12 mouse cellular contexts compared by ENCODE assay signal in the genomic region with DNA sequence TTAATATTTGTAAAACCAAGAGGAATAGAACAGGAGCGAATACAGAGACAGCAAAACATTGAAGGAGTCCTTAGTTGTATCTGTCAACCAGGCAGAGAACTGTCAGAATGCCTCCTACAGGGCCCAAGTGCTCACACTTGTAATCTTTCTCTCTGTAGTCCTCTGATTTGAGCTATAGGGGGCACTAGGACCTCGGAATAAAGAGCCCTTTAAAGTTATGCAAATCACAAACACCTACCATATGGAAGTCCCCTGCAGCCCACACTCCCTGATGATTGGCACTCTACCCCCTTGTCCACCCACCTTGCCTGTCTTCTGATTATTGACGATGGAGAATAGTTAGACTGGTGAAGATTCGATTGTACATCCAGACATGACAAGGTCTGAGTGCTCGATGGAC.
DNase-seq lines count a peak whose midpoint lies in the region; ATAC-seq lines count a peak whose summit lies in the region.
"Had no signal": no experiment of that assay in that cellular context is flagged by ENCODE, and none has a peak within 500 bp of the region (broad histone marks: within the 10 kb centered on the region; RNA-seq: fewer than 3 reads in every experiment).

No protein-coding gene starts in this region.

- no peak overlapping the region for H3K9ac ChIP-seq in hindbrain, embryonic 12.5 days
- H3K9ac ChIP-seq in neural tube, embryonic 14.5 days (replicated peaks; ENCODE audit: low read depth, low read length) = no peak overlapping the region
- no peak overlapping the region for H3K9ac ChIP-seq in neural tube, embryonic 15.5 days (replicated peaks)

- no peaks in the 10 kb centered on the region for H3K9me3 ChIP-seq in hindbrain, embryonic 12.5 days (replicated peaks)
- no peaks in the 10 kb centered on the region for H3K9me3 ChIP-seq in hindbrain, embryonic 10.5 days
- H3K9me3 ChIP-seq in neural tube, embryonic 14.5 days (ENCODE audit: control insufficient read depth, low read length) = no peaks in the 10 kb centered on the region
- H3K9me3 ChIP-seq in neural tube, embryonic 15.5 days (replicated peaks) = no peaks in the 10 kb centered on the region
- H3K9me3 ChIP-seq: limb, embryonic 10.5 days had no signal

- H3K4me3 ChIP-seq in hindbrain, embryonic 12.5 days = no peak overlapping the region
- no peak overlapping the region for H3K4me3 ChIP-seq in hindbrain, embryonic 10.5 days
- no peak overlapping the region for H3K4me3 ChIP-seq in neural tube, embryonic 14.5 days (ENCODE audit: low read depth, low read length)
- no peak overlapping the region for H3K4me3 ChIP-seq in neural tube, embryonic 15.5 days (replicated peaks)
- H3K4me3 ChIP-seq: limb, embryonic 10.5 days had no signal

- 66% methylated on average over 5 of the region's 5 CpGs for WGBS in hindbrain, embryonic 12.5 days
- 69% methylated on average over 5 of the region's 5 CpGs for WGBS in hindbrain, embryonic 10.5 days
- 70% methylated on average over 5 of the region's 5 CpGs for WGBS in neural tube, embryonic 14.5 days
- 59% methylated on average over 5 of the region's 5 CpGs for WGBS in neural tube, embryonic 15.5 days

- DNase-seq in hindbrain, embryonic 10.5 days (ENCODE audit: low spot score) = no peak
- DNase-seq in embryo, embryonic 10.5 days (ENCODE audit: low spot score) = peak; percentile 50
- no peak for DNase-seq in thymus, postnatal 4 days
- no peak for DNase-seq in spleen, postnatal 10 days (ENCODE audit: low spot score in 2 of 2)
- DNase-seq: gastrocnemius, postnatal 25 days; heart, postnatal 14 days; kidney, adult 9 months; right cerebral cortex, postnatal 4 days had no signal

- no peaks in the 10 kb centered on the region for H3K4me1 ChIP-seq in hindbrain, embryonic 12.5 days
- no peaks in the 10 kb centered on the region for H3K4me1 ChIP-seq in hindbrain, embryonic 10.5 days (replicated peaks)
- H3K4me1 ChIP-seq in neural tube, embryonic 14.5 days (ENCODE audit: control insufficient read depth, insufficient read depth, low read length) = no peaks in the 10 kb centered on the region
- no peaks in the 10 kb centered on the region for H3K4me1 ChIP-seq in neural tube, embryonic 15.5 days
- H3K4me1 ChIP-seq: limb, embryonic 10.5 days had no signal

- H3K27me3 ChIP-seq in hindbrain, embryonic 12.5 days = peaks cover 13% of the 10 kb centered on the region; the same call in 1 of the 2 replicates
- peaks cover 37% of the 10 kb centered on the region for H3K27me3 ChIP-seq in hindbrain, embryonic 10.5 days (ENCODE audit: insufficient read depth, poor library complexity, severe bottlenecking)
- no peaks in the 10 kb centered on the region for H3K27me3 ChIP-seq in neural tube, embryonic 14.5 days (ENCODE audit: control insufficient read depth, insufficient read depth, low read length)
- no peaks in the 10 kb centered on the region for H3K27me3 ChIP-seq in neural tube, embryonic 15.5 days (replicated peaks)

- 0 out of 2 replicates have a peak, but pooled peaks have one; percentile 35 for ATAC-seq in hindbrain, embryonic 12.5 days (ENCODE audit: low FRiP score)
- ATAC-seq in neural tube, embryonic 14.5 days (ENCODE audit: low read depth) = 0 out of 2 replicates have a peak, but pooled peaks have one; percentile 46
- ATAC-seq in neural tube, embryonic 15.5 days (ENCODE audit: low FRiP score) = no peak

- no peak overlapping the region for H3K27ac ChIP-seq in hindbrain, embryonic 12.5 days
- no peak overlapping the region for H3K27ac ChIP-seq in hindbrain, embryonic 10.5 days
- H3K27ac ChIP-seq in neural tube, embryonic 14.5 days (ENCODE audit: low read depth, low read length) = no peak overlapping the region
- H3K27ac ChIP-seq in neural tube, embryonic 15.5 days (replicated peaks) = no peak overlapping the region
- H3K27ac ChIP-seq: limb, embryonic 10.5 days had no signal

- no peaks in the 10 kb centered on the region for H3K36me3 ChIP-seq in hindbrain, embryonic 12.5 days
- no peaks in the 10 kb centered on the region for H3K36me3 ChIP-seq in hindbrain, embryonic 10.5 days
- no peaks in the 10 kb centered on the region for H3K36me3 ChIP-seq in neural tube, embryonic 14.5 days (ENCODE audit: control insufficient read depth, insufficient read depth, low read length)
- no peaks in the 10 kb centered on the region for H3K36me3 ChIP-seq in neural tube, embryonic 15.5 days
- H3K36me3 ChIP-seq: limb, embryonic 10.5 days had no signal

- no peak overlapping the region for H3K4me2 ChIP-seq in hindbrain, embryonic 12.5 days (replicated peaks)
- no peak overlapping the region for H3K4me2 ChIP-seq in neural tube, embryonic 14.5 days (ENCODE audit: low read depth, low read length)
- H3K4me2 ChIP-seq in neural tube, embryonic 15.5 days = no peak overlapping the region
